Mouse (Mus musculus): ENCODE results near the gene Nuak2. TPM values are rescaled to one million over a fixed set of nuclear protein-coding genes. Genes with fewer than 3 reads are reported as not detected.

The Nuak2 gene
- polyA plus RNA-seq, 1 experiment from 2014 or later: 3.6 TPM

GRCm38 (mm10) chr1:132328565-132328964, 12.6 kb downstream of the Nuak2 start:
- H3K27me3 ChIP-seq (ENCODE audit: control insufficient read depth, insufficient read depth, low read depth, low read length): no peaks in the 10 kb centered on the region
- H3K9ac ChIP-seq (ENCODE audit: low read depth, low read length): no peak overlapping the region
- no peak overlapping the region for H3K27ac ChIP-seq (ENCODE audit: low read length)
- H3K9me3 ChIP-seq (replicated peaks; ENCODE audit: control insufficient read depth, low read length): no peaks in the 10 kb centered on the region
- H3K4me3 ChIP-seq (ENCODE audit: low read depth, low read length): no peak overlapping the region
- H3K4me2 ChIP-seq (ENCODE audit: low read depth, low read length): no peak overlapping the region
- H3K36me3 ChIP-seq (ENCODE audit: control insufficient read depth, insufficient read depth): 0 out of 2 replicates have a peak, but pooled peaks cover 4% of the 10 kb centered on the region
- WGBS (ENCODE audit: insufficient replicate concordance): 57% methylated on average over 3 of the region's 3 CpGs
- no peak for ATAC-seq (ENCODE audit: low read depth)
- H3K4me1 ChIP-seq (ENCODE audit: control insufficient read depth, low read depth, low read length): peaks cover 5% of the 10 kb centered on the region

- Histone ChIP-seq H3K27ac (ENCODE audit: low read length) (no peak overlapping the region), H3K9me3 (replicated peaks; ENCODE audit: control insufficient read depth, low read length) (no peaks in the 10 kb centered on the region), H3K27me3 (ENCODE audit: control insufficient read depth, insufficient read depth, low read depth, low read length) (no peaks in the 10 kb centered on the region), H3K4me2 (ENCODE audit: low read depth, low read length) (no peak overlapping the region), H3K9ac (ENCODE audit: low read depth, low read length) (no peak overlapping the region), H3K36me3 (ENCODE audit: control insufficient read depth, insufficient read depth) (0 out of 2 replicates have a peak, but pooled peaks cover 4% of the 10 kb centered on the region), H3K4me1 (ENCODE audit: control insufficient read depth, low read depth, low read length) (peaks cover 16% of the 10 kb centered on the region), H3K4me3 (ENCODE audit: low read depth, low read length) (no peak overlapping the region)
- no peak for ATAC-seq (ENCODE audit: low read depth)
- WGBS (ENCODE audit: insufficient replicate concordance): 61% methylated on average over 7 of the region's 7 CpGs
Observed at GRCm38 (mm10) chr1:132329656-132330055, 13.7 kb downstream of the Nuak2 start.

- 82% methylated on average over 15 of the region's 15 CpGs for WGBS (ENCODE audit: insufficient replicate concordance)
- no peak for ATAC-seq (ENCODE audit: low read depth)
- Histone ChIP-seq H3K4me2 (ENCODE audit: low read depth, low read length) (no peak overlapping the region), H3K4me1 (ENCODE audit: control insufficient read depth, low read depth, low read length) (peaks cover 24% of the 10 kb centered on the region), H3K9ac (ENCODE audit: low read depth, low read length) (no peak overlapping the region), H3K27ac (ENCODE audit: low read length) (no peak overlapping the region), H3K36me3 (ENCODE audit: control insufficient read depth, insufficient read depth) (0 out of 2 replicates have a peak, but pooled peaks cover 4% of the 10 kb centered on the region), H3K27me3 (ENCODE audit: control insufficient read depth, insufficient read depth, low read depth, low read length) (no peaks in the 10 kb centered on the region), H3K9me3 (replicated peaks; ENCODE audit: control insufficient read depth, low read length) (no peaks in the 10 kb centered on the region), H3K4me3 (ENCODE audit: low read depth, low read length) (no peak overlapping the region)
Observed at GRCm38 (mm10) chr1:132330397-132330796, 14.5 kb downstream of the Nuak2 start.

- no peak for ATAC-seq (ENCODE audit: low read depth)
- 0 out of 2 replicates have a peak, but pooled peaks cover 4% of the 10 kb centered on the region for H3K36me3 ChIP-seq (ENCODE audit: control insufficient read depth, insufficient read depth)
- no peak overlapping the region for H3K27ac ChIP-seq (ENCODE audit: low read length)
- 74% methylated on average over 17 of the region's 17 CpGs for WGBS (ENCODE audit: insufficient replicate concordance)
- no peak overlapping the region for H3K4me3 ChIP-seq (ENCODE audit: low read depth, low read length)
- H3K9me3 ChIP-seq (replicated peaks; ENCODE audit: control insufficient read depth, low read length): no peaks in the 10 kb centered on the region
- peaks cover 26% of the 10 kb centered on the region for H3K4me1 ChIP-seq (ENCODE audit: control insufficient read depth, low read depth, low read length)
- H3K27me3 ChIP-seq (ENCODE audit: control insufficient read depth, insufficient read depth, low read depth, low read length): no peaks in the 10 kb centered on the region
- H3K4me2 ChIP-seq (ENCODE audit: low read depth, low read length): no peak overlapping the region
- no peak overlapping the region for H3K9ac ChIP-seq (ENCODE audit: low read depth, low read length)
Observed at GRCm38 (mm10) chr1:132331283-132331682, 15.4 kb downstream of the Nuak2 start.

GRCm38 (mm10) chr1:132333201-132333600, 17.3 kb downstream of the Nuak2 start:
- Histone ChIP-seq H3K27me3 (ENCODE audit: control insufficient read depth, insufficient read depth, low read depth, low read length) (no peaks in the 10 kb centered on the region), H3K36me3 (ENCODE audit: control insufficient read depth, insufficient read depth) (0 out of 2 replicates have a peak, but pooled peaks cover 4% of the 10 kb centered on the region), H3K9me3 (replicated peaks; ENCODE audit: control insufficient read depth, low read length) (no peaks in the 10 kb centered on the region), H3K27ac (ENCODE audit: low read length) (peak overlapping the region; percentile 73), H3K4me3 (ENCODE audit: low read depth, low read length) (no peak overlapping the region), H3K4me2 (ENCODE audit: low read depth, low read length) (no peak overlapping the region), H3K9ac (ENCODE audit: low read depth, low read length) (no peak overlapping the region), H3K4me1 (ENCODE audit: control insufficient read depth, low read depth, low read length) (peaks cover 22% of the 10 kb centered on the region)
- 40% methylated on average over 2 of the region's 2 CpGs for WGBS (ENCODE audit: insufficient replicate concordance)
- no peak for ATAC-seq (ENCODE audit: low read depth)

- no peak overlapping the region for H3K4me2 ChIP-seq (ENCODE audit: low read depth, low read length)
Observed at GRCm38 (mm10) chr1:132333675-132334141, 17.8 kb downstream of the Nuak2 start.

GRCm38 (mm10) chr1:132334178-132334801, 18.4 kb downstream of the Nuak2 start:
- no peak overlapping the region for H3K4me2 ChIP-seq (ENCODE audit: low read depth, low read length)

More at GRCm38 (mm10) chr1:132333675-132334141, 17.8 kb downstream of the Nuak2 start:
- peak overlapping the region; percentile 73 for H3K27ac ChIP-seq (ENCODE audit: low read length)
- no peaks in the 10 kb centered on the region for H3K9me3 ChIP-seq (replicated peaks; ENCODE audit: control insufficient read depth, low read length)
- no peak overlapping the region for H3K9ac ChIP-seq (ENCODE audit: low read depth, low read length)
- 0 out of 2 replicates have a peak, but pooled peaks cover 4% of the 10 kb centered on the region for H3K36me3 ChIP-seq (ENCODE audit: control insufficient read depth, insufficient read depth)
- H3K27me3 ChIP-seq (ENCODE audit: control insufficient read depth, insufficient read depth, low read depth, low read length): no peaks in the 10 kb centered on the region
- ATAC-seq (ENCODE audit: low read depth): peak; percentile 86
- H3K4me3 ChIP-seq (ENCODE audit: low read depth, low read length): no peak overlapping the region
- 43% methylated on average over 4 of the region's 4 CpGs for WGBS (ENCODE audit: insufficient replicate concordance)
- peaks cover 24% of the 10 kb centered on the region for H3K4me1 ChIP-seq (ENCODE audit: control insufficient read depth, low read depth, low read length)

GRCm38 (mm10) chr1:132335378-132335965, 19.5 kb downstream of the Nuak2 start:
- H3K27ac ChIP-seq (ENCODE audit: low read length): peak overlapping the region; percentile 3; the same call in 1 of the 2 replicates

More at GRCm38 (mm10) chr1:132334178-132334801, 18.4 kb downstream of the Nuak2 start:
- Histone ChIP-seq H3K4me1 (ENCODE audit: control insufficient read depth, low read depth, low read length) (peaks cover 24% of the 10 kb centered on the region), H3K36me3 (ENCODE audit: control insufficient read depth, insufficient read depth) (0 out of 2 replicates have a peak, but pooled peaks cover 4% of the 10 kb centered on the region), H3K27me3 (ENCODE audit: control insufficient read depth, insufficient read depth, low read depth, low read length) (no peaks in the 10 kb centered on the region), H3K9ac (ENCODE audit: low read depth, low read length) (no peak overlapping the region), H3K4me3 (ENCODE audit: low read depth, low read length) (no peak overlapping the region), H3K9me3 (replicated peaks; ENCODE audit: control insufficient read depth, low read length) (no peaks in the 10 kb centered on the region), H3K27ac (ENCODE audit: low read length) (peak overlapping the region; percentile 73)
- WGBS (ENCODE audit: insufficient replicate concordance): 18% methylated on average over 6 of the region's 6 CpGs
- peak; percentile 30 for ATAC-seq (ENCODE audit: low read depth)

GRCm38 (mm10) chr1:132336921-132337320, 21.0 kb downstream of the Nuak2 start:
- Histone ChIP-seq H3K4me1 (ENCODE audit: control insufficient read depth, low read depth, low read length) (peaks cover 26% of the 10 kb centered on the region), H3K27me3 (ENCODE audit: control insufficient read depth, insufficient read depth, low read depth, low read length) (no peaks in the 10 kb centered on the region), H3K9me3 (replicated peaks; ENCODE audit: control insufficient read depth, low read length) (no peaks in the 10 kb centered on the region), H3K9ac (ENCODE audit: low read depth, low read length) (no peak overlapping the region), H3K27ac (ENCODE audit: low read length) (no peak overlapping the region), H3K4me2 (ENCODE audit: low read depth, low read length) (no peak overlapping the region), H3K4me3 (ENCODE audit: low read depth, low read length) (no peak overlapping the region), H3K36me3 (ENCODE audit: control insufficient read depth, insufficient read depth) (no peaks in the 10 kb centered on the region)
- WGBS (ENCODE audit: insufficient replicate concordance): 37% methylated on average over 6 of the region's 6 CpGs
- ATAC-seq (ENCODE audit: low read depth): no peak

More at GRCm38 (mm10) chr1:132335378-132335965, 19.5 kb downstream of the Nuak2 start:
- Histone ChIP-seq H3K4me3 (ENCODE audit: low read depth, low read length) (no peak overlapping the region), H3K4me2 (ENCODE audit: low read depth, low read length) (no peak overlapping the region), H3K9ac (ENCODE audit: low read depth, low read length) (no peak overlapping the region), H3K4me1 (ENCODE audit: control insufficient read depth, low read depth, low read length) (peaks cover 24% of the 10 kb centered on the region), H3K9me3 (replicated peaks; ENCODE audit: control insufficient read depth, low read length) (no peaks in the 10 kb centered on the region), H3K27me3 (ENCODE audit: control insufficient read depth, insufficient read depth, low read depth, low read length) (no peaks in the 10 kb centered on the region), H3K36me3 (ENCODE audit: control insufficient read depth, insufficient read depth) (0 out of 2 replicates have a peak, but pooled peaks cover 4% of the 10 kb centered on the region)
- 68% methylated on average over 12 of the region's 12 CpGs for WGBS (ENCODE audit: insufficient replicate concordance)
- no peak for ATAC-seq (ENCODE audit: low read depth)
